Mouse (Mus musculus) thymus, adult 2 months (tissue): ENCODE measurements around the gene Phospho1.

Experiments used
- CTCF ChIP-seq: fragments of 200-500 bp; IDR thresholded peaks from 2 replicates; pipeline ENCODE4 v1.5.1; 2012; ENCODE audit warnings: mild to moderate bottlenecking, control low read depth, low read length, moderate library complexity, borderline replicate concordance; ENCODE audit not compliant: control insufficient read depth, poor library complexity, insufficient read depth; ENCODE audit errors: extremely low read depth
- POLR2A ChIP-seq: fragments of 200-500 bp; IDR thresholded peaks from 2 replicates; pipeline ENCODE4 v1.6.1; 2012; ENCODE audit warnings: mild to moderate bottlenecking, low read length, control low read depth, moderate library complexity; ENCODE audit not compliant: control insufficient read depth, poor library complexity, insufficient read depth; ENCODE audit errors: extremely low read depth

DNA sequence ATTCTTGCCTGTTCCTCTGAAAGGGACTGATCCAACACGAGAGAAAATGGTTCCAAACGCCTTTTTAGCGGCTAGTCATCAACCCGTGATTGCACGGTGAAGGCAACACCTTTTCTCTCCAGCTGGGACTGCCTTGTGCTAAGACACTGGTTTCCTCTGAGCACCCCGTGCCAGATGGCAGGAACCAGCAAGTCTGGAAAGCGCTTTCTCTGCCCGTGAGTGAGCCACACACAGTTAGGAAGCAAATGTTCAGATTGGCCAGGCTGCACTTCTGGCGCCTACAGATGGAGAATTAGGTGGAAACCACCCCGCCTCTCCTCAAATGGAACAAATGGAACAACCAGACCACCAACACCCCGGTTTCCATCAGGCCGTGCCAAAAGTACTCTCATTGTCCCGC lies 32.5 kb upstream of the Phospho1 start:
- TF ChIP-seq POLR2A = no peak
- TF ChIP-seq CTCF = no peak
